Mouse (Mus musculus) liver, postnatal 0 days (tissue): ENCODE measurements at regions not wholly inside any gene's neighbourhood (a gene's known extent, or its start where the extent isn't known, plus 50 kb on each side); places are given as distances from the start of the nearest gene placed in this dataset.

ENCODE experiments used
- CTCF ChIP-seq: sonication (generic); IDR thresholded peaks from 2 replicates; pipeline ENCODE4 v1.5.1; 2016; ENCODE audit warnings: antibody characterized with exemption, low read depth
- EP300 ChIP-seq: IDR thresholded peaks from 2 replicates; pipeline ENCODE4 v1.6.1; 2016; ENCODE audit warnings: antibody characterized with exemption, low read depth, mild to moderate bottlenecking

DNA sequence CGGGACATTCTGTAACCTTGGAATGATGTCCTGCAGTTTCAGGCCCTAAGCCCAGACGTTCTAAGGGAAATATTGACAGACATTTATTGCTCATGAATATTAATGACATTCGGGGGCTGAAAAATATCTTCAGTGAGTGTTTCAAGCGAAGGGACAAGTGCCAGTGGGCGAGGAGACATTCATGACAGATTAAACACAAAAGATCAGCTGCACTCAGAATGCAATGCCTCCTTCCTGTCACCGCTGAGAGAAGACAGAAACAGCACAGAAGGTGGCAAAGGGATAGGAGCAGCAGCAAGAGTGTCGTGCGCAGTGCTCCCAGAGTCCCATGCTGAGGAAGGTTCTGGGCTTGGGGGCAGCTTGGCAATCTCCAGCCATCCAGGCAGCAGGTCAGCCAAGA lies 85.1 kb upstream of the Otos start:
- no peak for TF ChIP-seq CTCF
- no peak for TF ChIP-seq EP300
